Mouse (Mus musculus) adrenal gland, adult 8-10 months (tissue): Measurements from ENCODE around the gene Pdlim4. TPM values are rescaled to one million over a fixed set of nuclear protein-coding genes. Genes with fewer than 3 reads are reported as not detected.
"Not testable (repeated sequence)": the region's sequence is repeated elsewhere in the genome, so short reads cannot be mapped to it uniquely, and the experiment has no call there.

Experiments
- DNase-seq: peaks from one replicate; pipeline ENCODE4 v3.0.0; 2022
- total RNA-seq, 4 experiments: library from RNA; stranded (reverse); gene quantifications; 2 replicates each; pipeline ENCODE4 v1.2.4; 2022

The Pdlim4 gene
- total RNA-seq, 4 experiments from 2014 or later = 6.7 to 16.2 (median 12.1) TPM

DNA sequence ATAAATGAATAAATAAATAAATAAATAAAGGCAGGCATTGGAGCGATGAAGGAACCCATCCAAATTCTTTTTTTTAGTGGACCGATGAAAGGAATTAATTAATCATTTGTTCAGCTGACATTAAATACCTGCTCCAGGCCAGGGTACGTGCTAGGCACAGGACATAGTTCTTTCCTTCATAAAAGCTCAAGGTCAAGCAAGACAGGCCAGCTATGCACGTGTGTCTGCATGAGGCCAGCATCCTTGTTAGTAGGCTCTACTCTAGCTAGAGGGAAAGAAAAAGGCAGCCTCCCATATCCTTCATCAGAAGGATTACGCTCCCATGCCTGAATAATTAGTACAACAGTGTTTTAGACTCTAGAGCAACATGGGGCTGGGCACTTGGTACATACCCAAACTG is 55.9 kb downstream of the Pdlim4 start:
- no peak for DNase-seq

DNA sequence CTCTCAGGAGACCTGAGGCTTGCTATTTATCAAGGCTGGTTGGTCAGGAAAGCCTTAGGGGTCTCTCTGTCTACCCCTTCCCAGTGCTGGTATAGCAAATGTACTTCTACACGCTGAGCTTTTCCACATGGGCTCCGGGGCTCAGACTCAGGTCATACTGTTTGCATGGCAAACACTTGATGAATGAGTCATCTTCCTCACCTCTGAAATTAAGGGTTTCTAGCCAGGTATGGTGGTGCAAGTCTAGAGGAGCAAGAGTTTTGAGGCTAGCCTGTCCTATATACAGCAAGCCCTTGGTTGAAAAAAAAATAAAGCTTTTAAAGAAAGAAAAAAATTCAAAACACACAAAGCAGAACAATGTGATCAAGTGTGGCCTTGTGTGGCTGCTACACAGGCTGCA is 57.6 kb downstream of the Pdlim4 start:
- no peak for DNase-seq

DNA sequence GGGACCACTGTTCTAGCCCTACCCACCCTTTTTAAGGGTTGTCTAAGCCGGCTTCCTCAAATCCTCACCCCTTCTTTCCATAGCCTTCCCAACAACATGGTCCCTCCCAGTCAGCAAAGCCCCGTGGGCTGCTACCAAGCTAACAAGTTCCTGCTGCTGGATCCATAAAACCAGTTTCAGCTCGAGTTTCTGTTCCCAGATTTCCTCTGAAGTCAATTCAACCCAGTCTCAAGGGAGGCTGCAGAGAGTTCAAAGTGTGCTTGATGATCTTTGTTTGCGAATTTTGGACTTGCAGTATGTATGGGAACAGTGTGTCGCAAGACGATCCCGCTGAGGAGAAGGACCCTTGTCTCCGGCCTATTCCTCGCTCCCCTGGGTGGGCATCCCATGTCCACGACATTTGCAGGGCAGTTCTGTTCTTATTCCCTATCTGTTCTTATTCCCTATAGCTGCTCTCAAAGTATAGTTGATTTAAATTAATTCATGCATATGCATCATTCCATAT is 60.3 kb downstream of the Pdlim4 start:
- DNase-seq = no peak

DNA sequence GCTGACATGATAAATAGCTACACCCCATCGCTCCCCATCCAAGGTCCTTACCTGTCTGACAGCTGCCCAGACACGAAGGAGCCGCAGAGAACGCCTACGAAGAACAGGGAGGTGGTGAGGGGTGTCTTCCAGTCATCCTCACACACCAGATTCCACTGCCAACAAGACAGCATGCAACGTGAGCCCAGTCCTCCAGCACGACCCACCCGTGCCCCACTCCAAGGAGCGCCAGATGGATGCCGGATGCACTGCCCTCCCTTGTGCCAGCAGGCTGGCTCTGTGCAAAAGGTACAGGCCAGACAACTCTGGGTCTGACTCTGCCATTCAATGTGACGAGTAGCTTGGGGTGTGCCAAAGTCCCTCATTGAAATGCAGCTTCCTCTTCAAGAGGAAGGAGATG is 61.1 kb downstream of the Pdlim4 start:
- no peak for DNase-seq

DNA sequence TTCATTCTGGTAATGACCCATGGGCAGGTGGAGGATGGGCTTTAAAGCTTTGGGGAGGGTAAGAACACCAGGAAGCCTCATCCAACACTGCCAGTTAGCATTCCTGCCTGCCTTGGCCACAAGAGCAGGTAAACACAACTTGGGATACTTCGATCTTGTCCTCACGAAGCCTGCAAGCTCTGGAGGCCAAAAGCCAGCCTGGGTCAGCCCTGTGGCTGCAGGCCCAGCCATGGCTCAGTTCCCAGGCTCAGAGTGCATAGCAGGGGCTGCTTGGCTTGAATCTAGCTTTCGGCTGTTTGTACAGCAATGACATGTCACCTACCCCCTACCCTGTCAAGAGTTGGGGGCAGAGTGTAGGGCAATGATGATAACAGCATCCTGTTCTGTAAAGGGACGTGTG is 61.9 kb downstream of the Pdlim4 start:
- no peak for DNase-seq

DNA sequence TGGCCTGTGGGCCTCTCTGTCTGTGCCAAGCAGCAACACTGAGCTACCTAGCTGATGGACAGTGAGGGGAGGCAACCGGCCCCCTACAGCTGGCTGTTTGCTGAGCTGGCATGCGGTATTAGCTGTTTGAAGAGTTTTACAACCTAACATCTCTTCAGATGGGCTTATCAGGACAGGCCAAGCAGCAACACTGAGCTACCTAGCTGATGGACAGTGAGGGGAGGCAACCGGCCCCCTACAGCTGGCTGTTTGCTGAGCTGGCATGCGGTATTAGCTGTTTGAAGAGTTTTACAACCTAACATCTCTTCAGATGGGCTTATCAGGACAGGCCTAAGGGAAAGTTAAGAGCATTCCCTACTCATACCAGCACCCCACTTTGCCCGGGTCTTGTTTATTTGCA is 62.5 kb downstream of the Pdlim4 start:
- not testable (repeated sequence) for DNase-seq

Other genes with a start within 250 kb of the Pdlim4 start
- gene Gm12216, start 209.8 kb downstream of the Pdlim4 start, total RNA-seq = 10 to 100 TPM in 2 of 4 experiments, 1 to 10 TPM in 2; 4.1 to 12.6 (median 9.8) TPM
- gene Slc22a5, start 177.4 kb downstream of the Pdlim4 start, total RNA-seq = 10 to 100 TPM; 36.9 to 47.9 (median 43.8) TPM
- 10 to 100 TPM in 1 of 4 experiments, 1 to 10 TPM in 3; 4.4 to 12.5 (median 6.6) TPM for gene Slc22a21, start 88.7 kb downstream of the Pdlim4 start, total RNA-seq
- 1 to 10 TPM; 6.1 to 8.6 (median 7.7) TPM for gene Slc22a4, start 40.9 kb downstream of the Pdlim4 start, total RNA-seq
- gene P4ha2, start 31.1 kb upstream of the Pdlim4 start, total RNA-seq = 10 to 100 TPM; 29.1 to 52.2 (median 44.5) TPM
- not detected for gene Csf2, start 180.7 kb upstream of the Pdlim4 start, total RNA-seq
- gene Il3, start 198.3 kb upstream of the Pdlim4 start, total RNA-seq = not detected
- gene Acsl6, start 234.8 kb upstream of the Pdlim4 start, total RNA-seq = 10 to 100 TPM in 1 of 4 experiments, 1 to 10 TPM in 3; 8.0 to 11.3 (median 8.6) TPM